Mouse (Mus musculus) bone marrow, adult 2 months (tissue): ENCODE results near the gene Mthfr. TPM values are rescaled to one million over a fixed set of nuclear protein-coding genes. Genes with fewer than 3 reads are reported as not detected.
A peak's percentile ranks its signal among the peaks of the same experiment; 100 is the strongest.

Experiments used
- H3K27ac ChIP-seq: fragments of 200-500 bp; 2 replicates; pipeline ENCODE4 v1.5.1; 2012; ENCODE audit warnings: low read depth, mild to moderate bottlenecking, control low read depth, inconsistent platforms, low read length; ENCODE audit not compliant: control insufficient read depth, poor library complexity, insufficient read depth
- H3K4me1 ChIP-seq: fragments of 200-500 bp; 2 replicates; pipeline ENCODE4 v1.6.1; 2011; ENCODE audit warnings: low read length; ENCODE audit not compliant: control insufficient read depth, insufficient read depth
- H3K4me3 ChIP-seq: fragments of 200-500 bp; replicated peaks from 2 replicates; pipeline ENCODE3; 2011; ENCODE audit warnings: mild to moderate bottlenecking, low read depth, low read length, control low read depth; ENCODE audit not compliant: control insufficient read depth
- CTCF ChIP-seq: fragments of 200-500 bp; IDR thresholded peaks from 2 replicates; pipeline ENCODE4 v1.5.1; 2011; ENCODE audit warnings: low read length, control low read depth; ENCODE audit not compliant: control insufficient read depth, insufficient read depth
- POLR2A ChIP-seq: fragments of 200-500 bp; IDR thresholded peaks from 2 replicates; pipeline ENCODE4 v1.6.1; 2011; ENCODE audit warnings: low read depth, mild to moderate bottlenecking, control low read depth, low read length, borderline replicate concordance; ENCODE audit not compliant: control insufficient read depth
- WGBS: fragments of 180-500 bp; shearing (Covaris S2); methylation state at CpG from one replicate; pipeline ENCODE4 v1.1.7; 2018; 5-methylcytosine and 5-hydroxymethylcytosine counted together
- polyA plus RNA-seq: library from polyadenylated mRNA; stranded (reverse); fragments of >200 nt; gene quantifications from 2 replicates; pipeline ENCODE4 v1.2.4, GENCODE M21; 2011; ENCODE audit warnings: low replicate concordance; ENCODE audit not compliant: missing spikeins, insufficient read depth, insufficient read length

Mthfr gene
- polyA plus RNA-seq, 1 experiment = 9.6 TPM

DNA sequence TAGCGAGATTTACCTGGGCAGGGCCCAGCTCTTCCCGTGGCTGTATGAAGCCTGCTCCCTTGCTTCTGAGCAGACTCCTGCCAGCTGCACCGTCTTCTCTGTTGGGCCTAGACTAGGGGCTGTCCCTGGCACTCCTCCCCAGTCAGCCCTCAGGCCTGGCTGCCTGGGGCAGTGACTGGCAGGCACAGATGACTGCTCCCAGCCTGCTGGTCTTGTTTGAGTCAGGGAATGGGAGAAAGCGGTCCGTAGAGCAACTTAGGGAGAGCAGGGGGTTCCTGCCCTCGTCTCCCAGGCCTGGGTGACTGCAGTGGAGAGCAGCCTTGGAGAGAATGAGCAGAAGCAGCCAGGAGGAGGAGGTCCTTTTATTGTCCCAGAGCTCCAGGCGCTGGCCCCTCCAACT is 17.4 kb downstream of the Mthfr start:
- H3K4me3 ChIP-seq = no peak overlapping the region
- 88% methylated on average over 7 of the region's 7 CpGs for WGBS
- H3K27ac ChIP-seq = no peak overlapping the region
- H3K4me1 ChIP-seq = no peaks in the 10 kb centered on the region
- no peak for TF ChIP-seq CTCF
- no peak for TF ChIP-seq POLR2A

DNA sequence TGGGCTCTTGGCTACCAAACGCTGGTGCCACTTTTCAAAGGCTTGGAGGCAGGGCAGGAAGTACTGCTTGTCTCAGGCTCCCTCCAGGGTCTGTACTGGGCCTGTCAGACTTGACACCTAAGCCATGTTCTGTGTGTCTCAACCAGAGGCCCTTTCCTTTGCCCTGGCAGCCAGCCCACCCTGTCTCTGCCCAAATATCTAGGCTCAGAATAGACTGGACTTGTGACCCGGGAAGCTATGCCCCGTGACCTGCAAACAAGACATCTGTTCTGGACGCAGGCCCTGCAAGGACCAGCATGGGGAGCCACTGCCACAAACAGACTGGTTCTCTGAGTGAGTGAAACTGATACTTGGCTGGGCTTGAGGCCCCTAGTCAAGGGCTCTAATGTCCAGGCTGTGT is 17.9 kb downstream of the Mthfr start:
- H3K27ac ChIP-seq = no peak overlapping the region
- TF ChIP-seq CTCF (no peak), POLR2A (no peak)
- WGBS = 85% methylated on average over 4 of the region's 4 CpGs
- H3K4me1 ChIP-seq = no peaks in the 10 kb centered on the region
- H3K4me3 ChIP-seq = no peak overlapping the region

DNA sequence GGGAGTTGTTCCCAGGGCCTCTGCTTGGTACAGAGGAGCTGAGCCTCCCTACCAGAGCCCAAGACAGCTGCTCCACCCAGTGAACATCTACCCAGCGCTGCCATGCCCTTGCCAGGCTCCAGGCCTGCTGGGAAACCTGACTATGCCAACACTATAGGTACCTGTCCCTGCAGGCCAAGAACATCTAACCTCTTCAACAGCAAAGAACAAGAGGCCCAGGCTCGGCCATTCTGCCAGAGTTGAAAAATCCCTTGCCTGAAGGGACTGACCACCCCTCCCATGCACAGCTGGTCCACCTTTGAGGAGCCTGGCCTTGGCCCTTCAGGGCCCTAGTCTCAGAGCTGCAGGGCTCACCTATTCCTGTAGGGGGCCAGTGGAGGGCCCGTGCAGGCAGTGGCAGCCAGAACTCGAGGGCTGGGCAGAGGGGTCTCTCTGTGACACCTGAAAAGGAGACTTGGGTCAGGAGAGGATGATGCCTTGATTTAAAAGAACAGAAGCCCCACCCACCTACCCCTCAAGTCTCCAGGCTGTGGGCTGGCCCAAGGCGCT is 18.9 kb downstream of the Mthfr start:
- 65% methylated on average over 5 of the region's 5 CpGs for WGBS
- no peak for TF ChIP-seq POLR2A
- peak; percentile 13; the same call in 1 of the 2 replicates for TF ChIP-seq CTCF
- Histone ChIP-seq H3K27ac (no peak overlapping the region), H3K4me1 (no peaks in the 10 kb centered on the region), H3K4me3 (no peak overlapping the region)

DNA sequence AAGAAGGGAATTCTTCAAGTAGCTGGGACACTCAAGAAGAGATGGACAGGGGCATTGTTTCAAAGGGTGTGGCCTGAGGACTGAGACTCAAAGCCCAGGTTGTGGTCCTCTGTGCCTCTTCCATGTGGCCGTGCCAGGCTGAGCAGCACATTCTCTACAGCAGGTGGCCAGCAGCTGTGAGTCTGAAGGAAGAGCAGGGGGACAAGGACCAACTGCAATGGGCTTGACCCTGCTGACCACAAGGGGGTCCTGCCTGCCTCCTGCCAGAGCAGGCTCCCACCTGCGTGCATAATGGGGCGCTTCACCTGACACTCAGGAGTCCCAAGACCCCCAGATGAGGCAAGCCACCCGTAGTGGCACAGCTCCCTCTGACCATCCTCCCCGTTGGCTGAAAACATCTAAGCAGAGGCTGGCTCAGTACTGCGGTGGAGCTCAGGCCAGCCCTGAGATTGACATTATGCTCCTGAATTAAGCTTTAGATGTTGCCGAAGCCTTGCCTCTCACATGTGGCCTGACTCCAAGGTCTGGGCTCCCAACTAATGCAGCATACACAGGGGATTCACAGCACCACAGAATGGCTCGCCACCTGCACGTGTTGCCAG is 19.4 kb downstream of the Mthfr start:
- TF ChIP-seq POLR2A (0 out of 2 replicates have a peak, but pooled peaks have one; percentile 5), CTCF (no peak)
- H3K4me1 ChIP-seq = no peaks in the 10 kb centered on the region
- 89% methylated on average over 9 of the region's 9 CpGs for WGBS
- no peak overlapping the region for H3K4me3 ChIP-seq
- H3K27ac ChIP-seq = no peak overlapping the region; the same call in 1 of the 2 replicates

DNA sequence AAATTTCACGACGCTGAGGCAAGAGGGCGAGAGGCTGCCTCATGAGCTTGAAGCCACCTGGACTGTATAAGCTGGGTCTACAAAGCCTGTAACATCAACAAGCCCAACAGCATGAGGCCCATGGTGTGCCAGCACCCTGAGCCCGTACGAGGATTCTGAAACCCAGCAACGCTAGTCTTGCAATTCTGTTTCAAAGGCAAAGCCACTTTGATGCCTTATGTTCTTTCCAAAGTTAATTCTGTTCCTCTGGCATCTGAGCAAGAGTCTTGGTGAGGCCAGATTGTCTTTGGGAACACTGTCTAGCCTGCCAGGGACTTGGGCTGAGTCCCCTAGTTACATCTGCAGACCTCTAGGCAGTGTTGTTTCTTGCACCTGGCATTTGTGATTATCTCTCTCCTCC is 20.1 kb downstream of the Mthfr start:
- Histone ChIP-seq H3K4me1 (no peaks in the 10 kb centered on the region), H3K4me3 (no peak overlapping the region), H3K27ac (no peak overlapping the region)
- TF ChIP-seq POLR2A (no peak), CTCF (no peak)
- 88% methylated on average over 6 of the region's 6 CpGs for WGBS

DNA sequence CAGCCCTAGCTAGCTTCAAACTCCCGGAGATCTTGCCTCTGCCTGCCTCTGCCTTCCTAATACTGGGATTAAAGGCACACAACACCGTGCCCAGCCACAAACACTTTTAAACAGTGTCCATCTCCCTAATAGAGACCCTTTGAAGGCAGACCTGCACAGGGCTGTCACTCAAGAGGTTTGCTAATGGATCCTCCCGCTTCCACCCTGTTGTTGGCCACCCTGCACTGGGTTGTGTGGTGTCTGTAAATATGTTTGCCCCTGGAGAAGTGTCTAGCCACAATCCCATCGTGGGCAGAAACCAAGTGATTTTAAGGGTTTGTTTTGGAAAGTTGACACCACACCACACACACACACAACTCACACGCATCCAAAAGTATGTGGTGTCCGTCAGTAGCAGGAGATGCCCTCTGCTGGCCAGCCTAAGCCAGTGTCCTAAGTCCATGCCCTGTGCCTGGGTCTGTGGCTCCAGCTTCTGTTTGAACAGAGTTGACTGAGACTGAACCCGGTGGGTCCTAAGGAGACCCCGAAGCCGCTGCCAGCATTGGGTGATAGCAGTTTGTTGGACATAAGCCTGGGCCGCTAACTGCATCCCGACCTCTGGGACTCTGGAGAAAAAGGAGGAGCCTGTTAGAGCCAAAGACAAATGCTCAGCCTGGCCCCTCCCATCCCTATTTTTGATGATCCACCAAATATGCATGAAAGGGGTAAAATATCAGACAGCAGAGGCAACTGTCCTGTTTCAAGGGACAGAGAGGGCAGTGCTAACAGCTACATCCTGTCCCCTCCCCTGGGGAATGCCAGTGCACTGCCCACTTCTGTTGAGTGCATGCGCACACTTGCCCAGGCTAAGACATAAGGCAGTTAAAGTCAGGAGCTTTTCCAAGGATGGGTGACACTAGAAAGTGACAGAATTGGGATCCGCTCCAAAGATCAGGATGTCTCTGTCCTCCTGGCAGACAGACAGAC is 21.5 kb downstream of the Mthfr start:
- TF ChIP-seq CTCF (peak; percentile 77), POLR2A (no peak)
- Histone ChIP-seq H3K4me1 (no peaks in the 10 kb centered on the region), H3K27ac (no peak overlapping the region), H3K4me3 (no peak overlapping the region)
- WGBS = 49% methylated on average over 13 of the region's 13 CpGs

DNA sequence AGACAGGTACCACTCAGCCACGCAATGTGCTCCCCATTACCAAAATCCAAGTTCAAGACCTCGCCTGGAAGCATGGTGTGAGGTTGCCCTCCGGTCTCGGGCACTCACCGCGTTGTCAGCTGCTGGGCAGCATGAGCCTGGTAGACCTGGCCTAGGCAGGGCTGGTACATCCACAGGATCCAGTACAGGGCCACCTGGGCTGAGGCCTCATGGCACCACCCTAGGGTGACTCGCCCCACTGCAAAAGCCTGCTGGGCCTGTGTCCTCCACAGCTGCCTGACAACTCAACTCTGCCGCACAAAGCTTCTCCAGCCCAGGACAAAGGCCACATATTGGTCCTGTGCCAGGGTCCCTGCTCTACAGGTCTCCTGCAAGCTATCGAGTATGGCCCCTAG is 22.2 kb downstream of the Mthfr start:
- TF ChIP-seq POLR2A = no peak
- no peak for TF ChIP-seq CTCF
- Histone ChIP-seq H3K4me3 (no peak overlapping the region), H3K4me1 (no peaks in the 10 kb centered on the region), H3K27ac (no peak overlapping the region)
- 89% methylated on average over 9 of the region's 9 CpGs for WGBS
